Mouse (Mus musculus): ENCODE results near the gene Fam71f2. TPM values are rescaled to one million over a fixed set of nuclear protein-coding genes. Genes with fewer than 3 reads are reported as not detected.

Gene Fam71f2
- 0.26 and 0.39 TPM in 2 replicates for polyA plus RNA-seq (2015; fragmentation: Nextera tagmentation; extraction: Ambion mirVana)

DNA sequence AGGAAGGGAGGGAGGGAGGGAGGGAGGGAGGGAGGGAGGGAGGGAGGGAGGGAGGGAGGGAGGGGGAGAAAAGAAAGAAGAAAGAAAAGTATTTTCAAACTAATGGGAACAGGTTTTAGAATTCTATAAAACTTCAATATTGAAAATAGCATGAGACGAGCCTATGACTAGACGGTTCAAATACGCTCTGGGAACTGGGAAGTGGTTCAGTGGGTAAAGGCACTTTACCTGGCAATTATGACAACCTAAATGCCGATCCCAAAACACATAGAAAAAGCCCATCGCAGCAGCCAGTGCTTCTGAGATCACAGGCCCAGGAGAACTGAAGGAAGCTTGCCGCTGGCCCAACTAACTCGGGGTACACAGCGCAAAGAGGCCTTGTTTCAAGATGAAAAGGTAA lies at the start of gene Fam71f2:
TSS of gene Fam71f2 (plus strand) at position 301 of the 400 bp plus-strand sequence.
- no peaks in the 10 kb centered on the region for H3K4me1 ChIP-seq (ENCODE audit: insufficient read depth, low read length)
- 83% methylated on average over 8 of the region's 8 CpGs for WGBS
- no peak within 1 kb of the TSS for H3K4me3 ChIP-seq (ENCODE audit: low read length)
- H3K4me2 ChIP-seq (replicated peaks; ENCODE audit: low read depth, low read length), result no peak within 1 kb of the TSS
- no peak for ATAC-seq (ENCODE audit: low FRiP score, low TSS enrichment)
- H3K9ac ChIP-seq (replicated peaks; ENCODE audit: low read length), result no peak within 1 kb of the TSS
- H3K27ac ChIP-seq (ENCODE audit: low read length), result no peak within 1 kb of the TSS
- H3K9me3 ChIP-seq (ENCODE audit: low read length), result no peaks in the 10 kb centered on the region
- no peaks in the 10 kb centered on the region for H3K27me3 ChIP-seq (ENCODE audit: insufficient read depth, low read length)
- peaks cover 7% of the 10 kb centered on the region for H3K36me3 ChIP-seq (ENCODE audit: insufficient read depth, low read length)

- Histone ChIP-seq H3K9me3 (ENCODE audit: low read length) (no peaks in the 10 kb centered on the region), H3K36me3 (ENCODE audit: insufficient read depth, low read length) (no peaks in the 10 kb centered on the region), H3K4me2 (replicated peaks; ENCODE audit: low read depth, low read length) (no peak overlapping the region), H3K4me1 (ENCODE audit: insufficient read depth, low read length) (no peaks in the 10 kb centered on the region), H3K27me3 (ENCODE audit: insufficient read depth, low read length) (no peaks in the 10 kb centered on the region), H3K27ac (ENCODE audit: low read length) (no peak overlapping the region), H3K4me3 (ENCODE audit: low read length) (no peak overlapping the region), H3K9ac (replicated peaks; ENCODE audit: low read length) (no peak overlapping the region)
- ATAC-seq (ENCODE audit: low FRiP score, low TSS enrichment), result no peak
- 82% methylated on average over 6 of the region's 6 CpGs for WGBS
Observed at GRCm38 (mm10) chr6:29230386-29230785, 49.0 kb upstream of the Fam71f2 start.

- no peak for ATAC-seq (ENCODE audit: low FRiP score, low TSS enrichment)
- Histone ChIP-seq H3K4me2 (replicated peaks; ENCODE audit: low read depth, low read length) (no peak overlapping the region), H3K27me3 (ENCODE audit: insufficient read depth, low read length) (no peaks in the 10 kb centered on the region), H3K4me3 (ENCODE audit: low read length) (no peak overlapping the region), H3K27ac (ENCODE audit: low read length) (no peak overlapping the region), H3K9me3 (ENCODE audit: low read length) (no peaks in the 10 kb centered on the region), H3K36me3 (ENCODE audit: insufficient read depth, low read length) (no peaks in the 10 kb centered on the region), H3K4me1 (ENCODE audit: insufficient read depth, low read length) (no peaks in the 10 kb centered on the region), H3K9ac (replicated peaks; ENCODE audit: low read length) (no peak overlapping the region)
- WGBS, result 75% methylated on average over 3 of the region's 3 CpGs
Observed at GRCm38 (mm10) chr6:29231799-29232198, 47.6 kb upstream of the Fam71f2 start.

DNA sequence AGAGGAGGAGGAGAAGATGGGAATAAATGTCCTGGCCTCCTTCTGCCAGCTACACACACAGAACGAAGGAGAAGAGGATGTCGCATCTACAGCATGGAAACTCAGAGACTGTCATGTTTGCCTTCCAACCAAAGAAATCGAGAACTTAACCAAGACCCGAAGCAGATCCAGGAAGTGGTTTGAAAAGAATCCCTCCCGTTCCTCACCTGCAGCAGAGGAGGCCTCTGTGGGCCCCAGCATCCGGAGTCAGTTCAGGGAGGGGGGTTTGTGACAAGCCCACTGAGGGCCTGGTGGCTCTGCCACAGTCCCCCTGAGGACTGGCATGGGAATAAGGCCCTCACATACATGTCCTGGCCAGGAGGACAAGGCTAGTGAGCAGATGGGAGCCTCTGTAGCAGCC lies 47.1 kb upstream of the Fam71f2 start:
- no peak for ATAC-seq (ENCODE audit: low FRiP score, low TSS enrichment)
- no peaks in the 10 kb centered on the region for H3K9me3 ChIP-seq (ENCODE audit: low read length)
- no peak overlapping the region for H3K4me3 ChIP-seq (ENCODE audit: low read length)
- no peaks in the 10 kb centered on the region for H3K27me3 ChIP-seq (ENCODE audit: insufficient read depth, low read length)
- H3K4me2 ChIP-seq (replicated peaks; ENCODE audit: low read depth, low read length), result no peak overlapping the region
- H3K4me1 ChIP-seq (ENCODE audit: insufficient read depth, low read length), result no peaks in the 10 kb centered on the region
- H3K9ac ChIP-seq (replicated peaks; ENCODE audit: low read length), result 0 out of 2 replicates have a peak overlapping the region, but pooled peaks have one; percentile 22
- no peak overlapping the region for H3K27ac ChIP-seq (ENCODE audit: low read length)
- H3K36me3 ChIP-seq (ENCODE audit: insufficient read depth, low read length), result no peaks in the 10 kb centered on the region
- WGBS, result 60% methylated on average over 6 of the region's 6 CpGs

GRCm38 (mm10) chr6:29233710-29234109 lies 45.7 kb upstream of the Fam71f2 start:
- no peaks in the 10 kb centered on the region for H3K4me1 ChIP-seq (ENCODE audit: insufficient read depth, low read length)
- no peaks in the 10 kb centered on the region for H3K9me3 ChIP-seq (ENCODE audit: low read length)
- H3K9ac ChIP-seq (replicated peaks; ENCODE audit: low read length), result no peak overlapping the region
- no peaks in the 10 kb centered on the region for H3K36me3 ChIP-seq (ENCODE audit: insufficient read depth, low read length)
- ATAC-seq (ENCODE audit: low FRiP score, low TSS enrichment), result no peak
- H3K4me3 ChIP-seq (ENCODE audit: low read length), result no peak overlapping the region
- WGBS, result 85% methylated on average over 3 of the region's 3 CpGs
- no peaks in the 10 kb centered on the region for H3K27me3 ChIP-seq (ENCODE audit: insufficient read depth, low read length)
- no peak overlapping the region for H3K4me2 ChIP-seq (replicated peaks; ENCODE audit: low read depth, low read length)
- no peak overlapping the region for H3K27ac ChIP-seq (ENCODE audit: low read length)

- H3K9me3 ChIP-seq (ENCODE audit: low read length), result no peaks in the 10 kb centered on the region
- H3K4me2 ChIP-seq (replicated peaks; ENCODE audit: low read depth, low read length), result no peak overlapping the region
- no peaks in the 10 kb centered on the region for H3K27me3 ChIP-seq (ENCODE audit: insufficient read depth, low read length)
- H3K4me3 ChIP-seq (ENCODE audit: low read length), result no peak overlapping the region
- WGBS, result 37% methylated on average over 8 of the region's 8 CpGs
- ATAC-seq (ENCODE audit: low FRiP score, low TSS enrichment), result peak; percentile 61; the same call in 1 of the 2 replicates
- no peak overlapping the region for H3K9ac ChIP-seq (replicated peaks; ENCODE audit: low read length)
- H3K4me1 ChIP-seq (ENCODE audit: insufficient read depth, low read length), result no peaks in the 10 kb centered on the region
- H3K36me3 ChIP-seq (ENCODE audit: insufficient read depth, low read length), result no peaks in the 10 kb centered on the region
- H3K27ac ChIP-seq (ENCODE audit: low read length), result no peak overlapping the region
Observed at GRCm38 (mm10) chr6:29234272-29234671, 45.1 kb upstream of the Fam71f2 start.

- Histone ChIP-seq H3K4me2 (replicated peaks; ENCODE audit: low read depth, low read length) (no peak overlapping the region), H3K9me3 (ENCODE audit: low read length) (no peaks in the 10 kb centered on the region), H3K36me3 (ENCODE audit: insufficient read depth, low read length) (no peaks in the 10 kb centered on the region), H3K4me1 (ENCODE audit: insufficient read depth, low read length) (no peaks in the 10 kb centered on the region), H3K27ac (ENCODE audit: low read length) (no peak overlapping the region), H3K27me3 (ENCODE audit: insufficient read depth, low read length) (no peaks in the 10 kb centered on the region), H3K9ac (replicated peaks; ENCODE audit: low read length) (no peak overlapping the region), H3K4me3 (ENCODE audit: low read length) (no peak overlapping the region)
- ATAC-seq (ENCODE audit: low FRiP score, low TSS enrichment), result 0 out of 2 replicates have a peak, but pooled peaks have one; percentile 42
- WGBS, result 60% methylated on average over 2 of the region's 2 CpGs
Observed at GRCm38 (mm10) chr6:29240806-29241205, 38.6 kb upstream of the Fam71f2 start.

DNA sequence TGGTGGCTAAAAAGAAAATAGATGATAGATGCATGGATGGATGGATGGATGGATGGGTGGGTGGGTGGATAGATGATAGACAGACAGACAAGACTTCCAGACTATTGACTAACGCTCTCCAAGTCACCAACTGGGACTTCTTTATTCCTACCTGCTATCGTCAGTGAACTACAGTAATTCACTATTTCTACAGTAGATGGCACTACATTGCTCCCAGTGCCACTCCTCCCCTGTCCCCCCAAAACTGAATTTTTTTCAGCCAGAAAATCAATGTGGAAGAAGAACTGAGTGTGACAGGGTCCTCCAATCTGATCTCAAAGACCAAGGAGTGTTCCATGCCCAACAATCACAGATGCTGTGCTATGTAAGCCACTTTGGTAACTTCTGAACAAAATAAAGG lies 37.7 kb upstream of the Fam71f2 start:
- no peak overlapping the region for H3K4me3 ChIP-seq (ENCODE audit: low read length)
- no peak for ATAC-seq (ENCODE audit: low FRiP score, low TSS enrichment)
- H3K27ac ChIP-seq (ENCODE audit: low read length), result no peak overlapping the region
- H3K36me3 ChIP-seq (ENCODE audit: insufficient read depth, low read length), result no peaks in the 10 kb centered on the region
- H3K9me3 ChIP-seq (ENCODE audit: low read length), result no peaks in the 10 kb centered on the region
- no peak overlapping the region for H3K9ac ChIP-seq (replicated peaks; ENCODE audit: low read length)
- 71% methylated on average over 2 of the region's 2 CpGs for WGBS
- no peak overlapping the region for H3K4me2 ChIP-seq (replicated peaks; ENCODE audit: low read depth, low read length)
- H3K27me3 ChIP-seq (ENCODE audit: insufficient read depth, low read length), result no peaks in the 10 kb centered on the region
- no peaks in the 10 kb centered on the region for H3K4me1 ChIP-seq (ENCODE audit: insufficient read depth, low read length)

- Histone ChIP-seq H3K27ac (ENCODE audit: low read length) (no peak overlapping the region), H3K27me3 (ENCODE audit: insufficient read depth, low read length) (no peaks in the 10 kb centered on the region), H3K9ac (replicated peaks; ENCODE audit: low read length) (no peak overlapping the region), H3K4me1 (ENCODE audit: insufficient read depth, low read length) (no peaks in the 10 kb centered on the region), H3K4me2 (replicated peaks; ENCODE audit: low read depth, low read length) (no peak overlapping the region), H3K36me3 (ENCODE audit: insufficient read depth, low read length) (no peaks in the 10 kb centered on the region), H3K4me3 (ENCODE audit: low read length) (no peak overlapping the region), H3K9me3 (ENCODE audit: low read length) (no peaks in the 10 kb centered on the region)
- no peak for ATAC-seq (ENCODE audit: low FRiP score, low TSS enrichment)
- 81% methylated on average over 1 of the region's 1 CpGs for WGBS
Observed at GRCm38 (mm10) chr6:29242265-29242664, 37.1 kb upstream of the Fam71f2 start.

GRCm38 (mm10) chr6:29245272-29246120 lies 33.9 kb upstream of the Fam71f2 start:
- 57% methylated on average over 14 of the region's 14 CpGs for WGBS
- no peak for ATAC-seq (ENCODE audit: low FRiP score, low TSS enrichment)

More at GRCm38 (mm10) chr6:29245272-29246120, 33.9 kb upstream of the Fam71f2 start:
- Histone ChIP-seq H3K27me3 (ENCODE audit: insufficient read depth, low read length) (no peaks in the 10 kb centered on the region), H3K4me1 (ENCODE audit: insufficient read depth, low read length) (no peaks in the 10 kb centered on the region), H3K36me3 (ENCODE audit: insufficient read depth, low read length) (no peaks in the 10 kb centered on the region), H3K4me3 (ENCODE audit: low read length) (no peak overlapping the region), H3K9me3 (ENCODE audit: low read length) (no peaks in the 10 kb centered on the region), H3K27ac (ENCODE audit: low read length) (no peak overlapping the region), H3K9ac (replicated peaks; ENCODE audit: low read length) (no peak overlapping the region), H3K4me2 (replicated peaks; ENCODE audit: low read depth, low read length) (no peak overlapping the region)
